Mouse (Mus musculus) stomach, postnatal 0 days (tissue): Measurements from ENCODE around the gene Ldlrap1.

ENCODE experiments used
- CTCF ChIP-seq: IDR thresholded peaks from 2 replicates; pipeline ENCODE4 v1.5.1; 2016; ENCODE audit warnings: antibody characterized with exemption, low read depth, mild to moderate bottlenecking, moderate library complexity
- EP300 ChIP-seq: optimal IDR thresholded peaks from 2 replicates; pipeline ENCODE3; 2016; ENCODE audit warnings: antibody characterized with exemption

DNA sequence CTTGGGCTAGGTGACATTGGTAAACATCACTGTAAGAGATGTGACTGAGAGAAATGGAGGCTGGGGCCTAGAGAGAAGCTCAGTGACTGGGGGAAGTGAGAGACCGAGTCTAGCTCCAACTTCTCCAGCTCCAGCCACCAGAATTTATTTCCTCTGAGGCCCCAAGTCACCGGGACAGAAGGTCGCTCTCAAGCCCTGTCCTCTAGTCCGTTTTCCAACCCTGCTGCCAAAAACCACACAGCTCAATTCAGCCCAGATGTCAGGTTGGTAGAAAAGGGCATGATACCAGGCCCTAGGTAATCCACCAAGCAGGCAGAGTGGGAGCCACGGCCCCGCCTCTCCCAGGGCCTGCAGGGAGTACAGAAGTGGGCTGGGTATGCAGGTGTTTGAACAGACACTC, 29.8 kb upstream of the Ldlrap1 start:
- no peak for TF ChIP-seq CTCF
- no peak for TF ChIP-seq EP300
